Mouse (Mus musculus): ENCODE measurements around the gene Dpf3.

The Dpf3 gene

DNA sequence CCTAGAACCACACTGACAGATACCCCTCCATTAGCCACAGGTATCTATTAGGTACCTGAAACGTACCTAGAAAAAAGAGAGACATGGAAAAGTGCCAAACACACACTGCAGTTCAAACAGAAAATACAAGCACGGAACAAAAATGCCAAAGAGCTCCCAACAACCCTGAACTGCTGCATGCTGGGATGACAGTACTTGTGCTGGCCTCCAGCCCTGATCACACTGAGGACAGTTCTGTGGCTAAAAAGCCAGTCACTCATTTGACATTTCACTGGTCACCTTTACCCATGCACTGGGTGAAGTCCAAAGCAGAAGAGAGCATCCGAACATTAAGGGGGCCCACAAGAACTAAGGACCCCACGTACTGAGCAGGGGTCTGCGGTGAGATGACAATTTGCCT is 137.8 kb downstream of the Dpf3 start:
- DNase-seq (ENCODE audit: extremely low spot score, low read depth, low spot score): no peak

DNA sequence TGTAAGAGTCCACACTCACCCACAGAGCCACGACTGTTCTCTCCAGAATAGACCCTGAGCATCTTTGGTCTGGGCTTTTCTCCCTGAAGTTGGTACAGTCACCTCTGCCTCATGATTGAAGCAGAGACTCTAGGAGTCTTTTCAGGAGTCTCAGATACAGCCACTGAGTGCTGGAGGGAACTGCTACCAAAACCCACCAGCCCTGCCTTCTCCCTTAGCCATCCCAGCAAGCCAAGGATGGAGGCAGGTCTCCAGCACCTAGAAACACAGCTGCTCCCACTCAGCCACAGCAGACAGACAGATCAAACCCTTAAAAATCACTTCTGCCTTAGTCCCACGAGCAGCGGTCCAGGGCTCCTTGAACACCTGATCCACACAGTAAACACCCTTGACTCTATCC is 139.3 kb downstream of the Dpf3 start:
- DNase-seq (ENCODE audit: extremely low spot score, low read depth, low spot score): no peak

DNA sequence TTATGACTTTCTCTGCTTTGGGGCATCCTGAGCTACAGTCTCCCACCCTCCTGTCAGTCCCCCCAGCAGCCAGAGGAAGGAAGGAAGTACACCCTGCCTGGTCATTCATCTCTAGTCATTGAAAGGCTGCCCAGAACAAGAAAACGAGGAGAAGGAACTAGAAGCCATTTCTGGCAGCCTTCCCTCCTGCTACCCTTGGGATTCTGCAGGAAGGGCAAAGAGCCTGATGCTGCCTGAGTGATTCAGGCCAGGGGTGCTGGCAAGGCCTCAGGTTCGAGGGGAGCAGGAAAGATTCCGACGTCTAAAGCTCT is 144.7 kb downstream of the Dpf3 start:
- DNase-seq (ENCODE audit: extremely low spot score, low read depth, low spot score): no peak

DNA sequence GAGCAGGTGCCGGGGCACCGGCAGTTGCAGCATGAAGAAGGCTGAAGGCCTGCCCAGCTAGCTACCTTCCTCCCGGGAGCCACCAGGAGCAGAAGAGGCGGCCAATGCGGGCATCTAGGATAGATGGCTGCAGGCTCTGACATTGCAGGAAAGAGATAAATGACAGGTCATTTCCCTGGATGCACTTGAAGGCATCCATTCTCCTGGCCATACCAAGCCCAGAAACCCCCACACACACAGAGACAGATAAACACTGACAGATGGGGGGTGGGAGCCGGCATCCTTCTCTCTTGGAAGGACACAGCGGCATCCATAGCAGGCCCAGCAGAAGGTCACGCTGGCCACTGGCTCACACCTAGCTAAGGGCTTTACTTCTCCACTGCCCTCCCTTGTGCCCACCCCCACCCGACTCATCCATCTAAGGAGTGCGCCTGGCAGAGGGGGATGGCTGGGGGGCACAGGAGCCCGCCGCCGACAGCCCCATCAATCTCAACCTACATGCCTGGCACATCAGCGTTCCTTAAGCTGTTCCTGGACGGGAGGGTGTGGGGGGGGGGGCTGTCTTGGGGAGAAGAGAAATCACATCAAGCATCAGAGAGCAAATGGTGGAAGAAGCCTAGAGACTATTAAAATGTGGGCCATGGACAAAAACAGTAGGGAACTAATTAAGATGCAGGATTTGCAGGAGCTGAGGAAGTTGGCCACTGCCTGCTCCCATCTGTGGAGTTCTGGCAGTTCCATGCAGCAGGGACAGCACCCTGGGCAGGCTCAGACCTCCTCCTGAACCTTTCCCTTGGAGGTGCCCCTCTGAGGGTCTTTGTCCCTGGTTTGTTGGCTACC is 145.3 kb downstream of the Dpf3 start:
- DNase-seq (ENCODE audit: extremely low spot score, low read depth, low spot score): no peak

DNA sequence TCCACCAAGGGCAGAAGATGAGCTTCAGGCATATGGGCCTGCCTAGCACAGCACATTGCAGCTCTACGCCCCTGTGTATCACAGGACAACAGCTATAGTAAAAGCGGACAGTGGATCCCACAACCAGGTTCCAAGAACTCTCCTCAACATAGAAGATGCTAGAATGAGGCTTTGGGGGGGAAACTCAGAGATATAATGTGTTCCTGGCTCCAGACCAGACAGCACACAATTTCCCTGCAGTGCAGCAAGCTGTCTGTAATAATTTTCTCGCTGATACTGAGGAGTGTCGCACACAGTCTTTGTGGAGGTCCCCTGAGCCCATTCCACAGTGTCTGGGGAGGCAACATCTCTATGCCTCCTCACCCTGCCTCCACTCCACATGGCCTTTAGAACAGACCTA is 146.6 kb downstream of the Dpf3 start:
- DNase-seq (ENCODE audit: extremely low spot score, low read depth, low spot score): no peak

DNA sequence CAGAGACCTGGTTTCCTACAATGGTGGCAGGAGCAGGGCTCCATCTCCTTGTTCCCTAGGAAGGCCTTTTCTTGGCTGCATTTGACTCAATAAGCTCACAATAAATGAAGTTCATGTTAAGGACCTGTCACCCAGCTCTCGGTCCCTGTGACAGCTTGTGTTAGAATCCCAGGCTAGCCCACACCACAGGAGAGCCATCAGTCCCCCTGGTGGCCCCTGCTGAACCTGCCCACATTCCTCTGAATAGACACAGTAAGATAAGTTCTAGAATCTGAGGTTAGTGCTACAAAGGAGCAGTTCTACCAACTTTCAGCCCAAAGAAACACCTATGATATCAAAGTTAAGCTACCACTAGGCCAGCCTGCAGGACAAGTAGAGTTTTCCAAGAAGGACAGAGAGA is 149.2 kb downstream of the Dpf3 start:
- DNase-seq (ENCODE audit: extremely low spot score, low read depth, low spot score): no peak

DNA sequence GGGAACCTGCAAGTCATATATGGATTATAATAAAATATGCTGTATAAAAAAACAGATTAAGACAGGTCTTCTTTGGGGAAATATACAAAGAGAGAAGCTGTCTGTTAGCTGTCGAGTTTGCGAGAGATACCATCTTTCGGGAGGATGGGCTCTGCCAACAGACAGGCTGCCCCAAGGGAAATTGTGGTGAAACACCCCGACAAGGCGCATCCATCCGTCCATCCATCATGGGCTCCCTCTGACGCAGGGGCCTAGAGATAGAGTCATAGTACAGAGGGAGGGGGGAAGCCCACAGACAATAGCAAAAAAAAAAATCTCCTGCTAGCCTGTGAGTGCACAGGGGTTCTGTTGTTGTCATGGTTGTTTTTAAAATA is 149.8 kb downstream of the Dpf3 start:
- no peak for DNase-seq (ENCODE audit: extremely low spot score, low read depth, low spot score)

DNA sequence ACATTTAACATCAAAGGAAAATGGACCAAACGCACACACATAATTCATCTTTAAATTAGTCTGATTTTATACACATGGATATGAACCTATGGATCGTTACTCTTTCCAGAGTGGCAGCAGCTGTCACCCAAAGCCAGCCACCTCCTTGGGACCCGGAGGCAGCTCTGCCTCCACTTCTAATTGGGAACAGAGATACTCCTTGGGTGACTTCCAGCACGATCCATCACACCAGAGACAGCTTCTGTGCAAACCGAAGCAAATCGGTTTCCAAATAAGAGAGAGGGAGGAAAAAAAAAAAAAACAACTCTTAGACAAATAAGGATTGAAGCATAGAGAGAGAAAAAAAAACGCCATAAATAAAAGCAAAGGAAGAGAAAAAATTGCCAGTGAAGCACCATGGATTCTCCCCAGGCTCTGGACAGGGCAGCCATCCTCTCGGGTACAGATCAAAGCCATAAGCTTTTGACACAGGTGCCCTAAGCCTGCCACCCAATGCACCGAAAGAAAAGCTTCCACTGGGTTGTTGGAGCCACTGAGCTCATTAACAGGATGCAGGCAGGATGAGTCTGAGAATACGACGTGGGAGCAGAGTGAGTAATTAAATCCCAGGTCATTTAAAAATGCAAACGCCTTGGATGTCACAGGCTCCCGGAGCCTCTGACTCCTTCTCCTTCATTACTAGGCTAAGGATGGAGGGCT is 150.3 kb downstream of the Dpf3 start:
- DNase-seq (ENCODE audit: extremely low spot score, low read depth, low spot score): no peak

DNA sequence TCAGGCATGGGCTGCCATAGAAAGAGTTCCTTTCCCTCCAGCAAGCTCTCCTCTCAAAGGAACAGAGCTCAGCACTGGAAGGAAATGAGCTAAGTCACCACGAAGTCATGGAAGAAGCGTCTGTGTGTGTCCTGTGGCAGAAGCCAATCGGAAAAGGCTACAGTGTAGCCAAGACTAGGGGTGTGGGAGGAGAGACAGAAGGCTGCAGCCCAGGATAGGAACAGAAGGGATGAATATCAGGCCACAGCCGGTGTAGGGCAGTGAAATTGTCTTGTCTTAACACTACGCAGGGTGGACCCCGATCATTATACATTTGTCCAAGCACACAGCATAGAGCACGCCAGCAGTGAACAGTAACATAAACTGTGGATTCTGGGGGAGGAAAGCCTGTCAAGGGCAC is 157.5 kb downstream of the Dpf3 start:
- no peak for DNase-seq (ENCODE audit: extremely low spot score, low read depth, low spot score)

DNA sequence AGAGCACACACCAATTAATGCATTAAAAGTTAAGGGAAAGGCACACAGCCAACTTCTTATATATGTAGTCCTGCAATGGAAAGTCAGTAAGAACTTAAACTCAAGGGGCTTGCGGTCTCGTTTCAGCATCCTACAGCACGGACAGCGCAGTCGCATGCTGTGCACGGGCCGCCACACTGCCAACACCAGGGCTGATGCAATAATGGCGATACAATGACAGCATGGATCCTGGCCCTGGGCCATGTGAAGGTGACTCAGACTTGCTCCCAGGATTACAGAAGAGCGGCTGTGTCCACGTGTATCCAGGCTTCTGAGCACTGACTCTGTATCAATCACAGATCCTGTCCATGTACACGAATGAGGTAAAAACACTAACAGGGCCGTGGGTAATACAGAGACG is 158.6 kb downstream of the Dpf3 start:
- no peak for DNase-seq (ENCODE audit: extremely low spot score, low read depth, low spot score)

DNA sequence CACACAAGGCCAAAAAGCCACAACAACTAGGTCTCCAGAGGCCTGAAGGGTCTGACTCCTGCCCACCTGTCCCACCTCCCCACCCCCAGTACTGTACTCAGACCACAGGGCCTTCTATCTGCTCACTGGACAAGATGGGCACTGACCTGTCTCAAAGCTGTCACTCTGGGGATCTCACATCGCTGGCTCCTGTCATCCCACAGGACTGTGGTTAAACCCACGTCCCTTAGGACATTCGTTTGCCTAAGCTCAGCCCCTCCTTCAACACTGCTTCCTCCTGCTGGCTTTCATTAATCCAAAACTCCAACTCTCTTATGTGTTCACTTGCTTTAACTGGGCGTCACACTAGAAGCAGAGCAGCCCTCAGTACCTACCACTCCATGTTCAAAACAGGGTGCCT is 159.0 kb downstream of the Dpf3 start:
- DNase-seq (ENCODE audit: extremely low spot score, low read depth, low spot score): no peak

DNA sequence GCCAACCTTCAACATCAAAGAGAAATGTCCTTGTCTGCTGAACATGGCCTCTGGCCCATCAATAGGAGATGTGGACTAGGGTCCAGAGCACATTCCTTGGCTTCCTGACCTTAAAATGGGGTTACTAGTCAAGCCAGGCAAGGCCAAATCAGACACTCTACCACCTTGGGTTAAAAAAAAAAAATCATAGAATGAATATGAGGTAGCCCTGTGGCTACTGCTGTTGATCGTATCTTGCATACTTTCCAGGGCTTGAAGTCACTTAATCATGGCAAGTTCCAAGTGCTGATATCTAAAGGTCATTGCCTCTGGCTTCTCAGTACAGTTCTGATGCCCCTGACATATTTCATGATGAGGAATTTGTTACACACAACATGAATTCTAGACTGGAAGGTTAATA is 160.1 kb downstream of the Dpf3 start:
- DNase-seq (ENCODE audit: extremely low spot score, low read depth, low spot score): no peak

DNA sequence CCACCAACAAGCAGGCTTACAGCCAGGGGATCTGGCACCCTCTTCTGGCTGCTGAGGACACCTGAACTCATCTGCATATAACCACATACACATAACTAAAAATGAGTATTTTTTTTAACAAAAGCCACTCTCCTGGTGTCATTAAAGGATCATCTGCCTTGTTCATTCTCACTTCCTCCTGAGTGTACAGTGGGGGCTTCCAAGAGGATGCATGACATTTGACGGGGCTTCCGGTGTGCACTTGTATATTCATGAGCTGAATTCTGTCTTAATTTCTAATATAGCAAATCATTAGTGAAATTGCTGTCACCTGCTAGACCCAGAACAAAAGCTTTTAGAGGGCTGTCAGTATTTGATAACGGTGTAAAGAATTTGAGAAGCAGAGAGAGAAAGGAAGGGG is 166.8 kb downstream of the Dpf3 start:
- no peak for DNase-seq (ENCODE audit: extremely low spot score, low read depth, low spot score)

DNA sequence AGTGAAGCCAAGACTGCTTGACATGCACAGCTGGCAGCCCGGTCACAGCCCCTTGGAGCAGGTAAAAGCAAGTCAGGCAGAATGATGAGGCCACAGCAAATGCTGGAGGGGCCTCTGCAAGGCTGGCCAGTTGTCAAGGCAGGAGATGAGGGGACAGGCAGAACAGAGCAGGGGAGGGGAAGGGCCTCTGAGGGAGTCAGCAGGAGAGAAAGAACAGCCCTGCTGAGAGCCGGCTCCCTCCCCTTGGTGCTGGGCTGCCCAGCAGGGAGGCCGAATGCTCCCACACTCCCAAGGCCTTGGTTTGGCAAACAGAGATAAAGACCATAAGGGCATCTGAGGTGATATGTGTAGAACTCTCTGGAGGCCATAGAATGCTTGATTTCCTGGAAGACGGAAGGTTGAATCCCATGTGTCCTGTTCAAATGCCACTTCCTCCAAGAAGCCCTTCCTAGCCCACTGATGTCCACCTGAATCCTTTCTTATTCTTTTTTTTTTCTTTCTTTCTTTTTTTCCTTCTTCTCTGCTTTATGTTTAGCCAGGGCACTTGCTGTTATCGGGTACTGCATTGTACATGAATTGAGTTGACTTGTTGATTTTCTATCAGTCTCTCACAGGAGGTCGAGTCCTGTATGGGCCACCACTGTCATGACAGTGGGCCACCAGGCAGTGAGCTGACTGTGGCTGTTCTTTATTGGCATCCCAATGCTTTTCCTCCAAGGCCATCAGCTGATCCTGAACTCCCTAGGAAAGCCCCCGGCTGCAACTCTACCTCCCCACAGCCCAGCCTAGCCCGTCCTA is 169.7 kb downstream of the Dpf3 start:
- no peak for DNase-seq (ENCODE audit: extremely low spot score, low read depth, low spot score)

DNA sequence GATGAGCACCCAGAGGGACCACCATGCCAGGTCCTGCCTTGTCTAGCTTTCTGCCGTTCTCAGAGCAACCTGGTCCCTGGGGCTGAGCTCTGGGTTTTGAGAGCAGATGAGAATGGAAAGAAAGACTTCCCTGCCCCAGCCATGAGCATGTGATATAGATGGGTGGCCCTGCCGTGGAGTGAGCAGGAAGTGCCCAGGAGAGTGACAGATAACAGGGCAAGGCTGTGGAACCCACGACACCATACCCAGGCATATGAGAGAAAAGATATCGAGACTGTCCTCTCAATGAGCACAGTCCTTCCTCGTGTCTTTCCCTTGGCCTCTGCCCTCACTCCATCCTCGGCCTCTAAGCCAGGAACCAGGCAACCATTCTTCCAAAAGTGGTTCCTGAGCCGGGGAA is 172.8 kb downstream of the Dpf3 start:
- no peak for DNase-seq (ENCODE audit: extremely low spot score, low read depth, low spot score)

DNA sequence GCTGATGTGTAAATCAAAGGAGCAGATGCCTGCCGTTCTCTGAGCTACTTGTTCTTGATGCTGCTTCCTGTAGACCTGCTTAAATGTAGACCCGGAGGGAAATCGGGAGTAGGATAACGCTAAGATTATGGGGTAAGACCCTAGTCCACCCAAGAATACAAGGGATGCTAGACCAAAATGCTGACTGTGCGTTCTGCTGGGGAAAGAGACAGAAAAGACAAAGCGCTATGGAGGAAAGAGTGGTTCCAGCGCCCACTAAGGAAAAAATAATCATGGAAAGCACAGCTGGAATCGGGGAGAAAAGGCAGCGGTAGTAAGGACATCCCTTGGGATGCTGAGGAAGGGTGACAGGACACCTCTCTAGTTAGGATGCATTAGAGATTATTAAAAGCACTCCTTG is 174.7 kb downstream of the Dpf3 start:
- no peak for DNase-seq (ENCODE audit: extremely low spot score, low read depth, low spot score)

DNA sequence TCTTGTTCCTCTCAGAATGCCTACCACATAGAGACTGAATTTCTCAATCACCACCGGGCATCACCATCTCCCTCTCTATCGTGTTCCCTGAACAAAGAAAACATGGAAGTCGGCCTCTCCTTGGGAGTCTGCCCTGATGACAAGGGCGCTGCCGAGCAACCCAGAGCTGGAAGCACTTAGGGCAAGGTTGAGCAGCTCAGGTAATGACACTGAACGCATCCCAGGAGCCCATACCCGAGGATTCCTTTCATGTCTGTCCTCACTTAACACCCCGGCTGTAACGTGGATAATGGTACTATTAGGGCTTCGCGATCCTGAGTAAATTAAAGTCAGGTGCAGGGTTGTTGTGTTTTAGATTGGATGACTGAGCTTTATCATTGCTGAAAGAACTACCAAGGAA is 176.9 kb downstream of the Dpf3 start:
- no peak for DNase-seq (ENCODE audit: extremely low spot score, low read depth, low spot score)

DNA sequence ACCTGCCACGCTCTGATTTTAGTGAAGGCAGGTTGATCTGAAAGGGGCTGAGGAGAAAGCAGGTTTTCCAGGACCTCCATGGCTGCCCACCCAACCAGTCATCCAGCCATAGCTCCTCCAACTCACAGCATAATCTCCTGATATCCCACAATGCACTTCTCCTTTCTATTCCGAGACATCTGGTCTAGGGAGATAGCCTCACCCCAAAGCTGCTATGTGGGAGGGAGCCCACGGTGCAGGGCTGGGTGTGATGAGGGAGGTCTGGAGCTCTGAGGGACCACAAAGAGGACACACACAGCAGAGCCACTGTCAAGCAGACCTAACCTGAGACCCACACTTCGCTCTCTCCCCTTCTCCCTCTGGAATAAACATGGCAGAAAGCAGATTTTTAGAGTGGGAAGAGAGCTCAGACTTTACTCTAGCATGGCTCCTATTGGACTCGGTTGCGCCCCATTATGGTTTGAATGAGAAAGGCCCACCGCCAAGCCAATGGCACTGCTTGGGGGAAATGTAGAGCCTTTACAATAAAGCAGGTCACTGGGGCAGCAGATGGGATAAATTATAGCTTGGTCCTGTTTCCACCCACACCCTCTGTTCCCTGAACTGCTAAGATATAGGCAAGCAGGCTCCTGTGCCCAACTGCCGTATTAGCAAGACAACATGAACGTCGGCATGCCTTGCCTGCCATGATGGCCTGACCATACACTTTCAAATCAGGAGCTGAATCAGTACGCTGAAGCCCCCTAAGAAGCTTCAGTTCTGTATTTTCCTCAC is 178.3 kb downstream of the Dpf3 start:
- DNase-seq (ENCODE audit: extremely low spot score, low read depth, low spot score): no peak

DNA sequence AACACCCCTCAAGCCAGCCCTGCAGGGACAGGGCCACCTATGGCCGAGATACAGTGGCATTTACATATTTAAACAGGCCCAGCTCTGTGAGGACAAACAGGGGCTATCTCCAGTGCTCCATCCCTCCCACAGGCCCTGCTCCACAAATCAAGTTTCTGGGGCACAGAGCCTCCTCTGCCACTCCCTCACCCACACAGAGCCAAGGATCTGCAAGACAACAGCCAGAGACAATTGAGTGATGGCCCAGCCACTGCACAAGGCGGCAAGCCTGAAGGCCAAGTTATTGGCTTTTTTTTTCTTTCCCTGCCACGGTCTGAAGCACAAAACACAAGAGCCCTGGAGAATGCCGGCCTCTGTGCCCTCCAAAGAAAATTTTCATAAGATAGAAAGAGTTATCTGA is 178.9 kb downstream of the Dpf3 start:
- no peak for DNase-seq (ENCODE audit: extremely low spot score, low read depth, low spot score)

DNA sequence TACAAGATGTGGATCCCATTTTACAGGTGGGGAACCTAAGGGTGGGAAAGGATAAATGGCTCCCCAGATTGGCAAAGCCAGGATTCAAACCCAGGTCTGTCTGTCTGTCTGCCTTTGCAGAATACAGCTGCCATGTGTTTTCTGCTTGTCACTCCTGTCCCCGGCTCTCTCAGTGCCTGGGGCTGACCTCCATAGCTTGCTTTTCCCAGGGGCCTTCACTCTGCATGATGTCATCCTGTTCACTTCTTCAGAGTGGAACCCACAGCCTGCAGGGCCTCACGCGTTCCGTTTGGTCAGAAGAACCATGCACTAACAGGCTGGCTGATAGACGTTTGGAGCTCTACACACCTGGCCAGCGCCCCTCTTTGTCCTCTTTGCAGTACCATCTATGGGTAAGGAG is 184.3 kb downstream of the Dpf3 start:
- no peak for DNase-seq (ENCODE audit: extremely low spot score, low read depth, low spot score)

Measured in hindlimb bud, embryonic 11.5 days (tissue).